Mouse (Mus musculus): Measurements from ENCODE around the gene Nedd9.
"Not testable (repeated sequence)": the region's sequence is repeated elsewhere in the genome, so short reads cannot be mapped to it uniquely, and the experiment has no call there.

Nedd9 gene

DNA sequence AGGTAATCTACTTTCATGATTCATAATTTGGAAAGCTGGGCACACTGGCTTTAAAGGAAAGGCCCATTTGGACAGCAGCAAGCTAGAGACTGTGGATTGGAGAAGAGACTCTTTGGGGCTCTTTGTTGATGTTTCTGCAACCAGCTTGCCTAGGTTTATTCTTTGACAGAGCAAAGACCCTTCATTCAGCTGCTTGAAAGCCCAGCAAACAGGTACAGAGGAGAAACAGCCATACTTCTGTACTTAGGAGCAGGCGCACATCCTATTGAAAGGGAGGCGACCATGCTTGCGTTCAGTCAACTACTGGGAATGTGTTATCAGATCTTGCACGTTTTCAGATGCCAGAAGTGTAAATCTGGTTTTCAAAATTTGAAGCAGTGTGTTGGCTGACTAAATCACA is 162.5 kb downstream of the Nedd9 start:
- no peak for DNase-seq (ENCODE audit: extremely low spot score, low read depth, low spot score)

GRCm38 (mm10) chr13:41321433-41321832 is 165.7 kb downstream of the Nedd9 start:
- no peak for DNase-seq (ENCODE audit: extremely low spot score, low read depth, low spot score)

- no peak for DNase-seq (ENCODE audit: extremely low spot score, low read depth, low spot score)
Observed at GRCm38 (mm10) chr13:41320749-41321148, 166.4 kb downstream of the Nedd9 start.

- peak; percentile 39 for DNase-seq (ENCODE audit: extremely low spot score, low read depth, low spot score)
Observed at GRCm38 (mm10) chr13:41302716-41303115, 184.4 kb downstream of the Nedd9 start.

DNA sequence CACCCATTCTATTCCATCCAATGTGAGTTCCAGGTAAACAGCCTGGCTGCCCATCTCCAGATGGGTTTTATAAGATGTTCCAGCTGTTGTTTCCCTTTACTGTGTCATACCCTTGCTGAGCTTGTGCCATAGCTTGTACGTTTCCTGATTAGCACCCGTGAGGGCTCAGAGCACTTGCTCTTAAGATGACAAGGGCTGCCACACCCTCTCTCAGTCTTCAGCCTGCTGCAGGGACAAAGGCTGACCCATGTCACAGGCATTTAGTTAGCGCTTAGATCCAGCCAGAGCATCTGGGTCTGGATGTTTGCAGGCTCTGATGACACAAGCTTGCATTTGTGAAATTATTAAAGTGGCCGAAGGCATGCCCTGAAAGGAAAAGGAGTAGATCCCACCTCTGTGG is 187.1 kb downstream of the Nedd9 start:
- DNase-seq (ENCODE audit: extremely low spot score, low read depth, low spot score), result no peak

DNA sequence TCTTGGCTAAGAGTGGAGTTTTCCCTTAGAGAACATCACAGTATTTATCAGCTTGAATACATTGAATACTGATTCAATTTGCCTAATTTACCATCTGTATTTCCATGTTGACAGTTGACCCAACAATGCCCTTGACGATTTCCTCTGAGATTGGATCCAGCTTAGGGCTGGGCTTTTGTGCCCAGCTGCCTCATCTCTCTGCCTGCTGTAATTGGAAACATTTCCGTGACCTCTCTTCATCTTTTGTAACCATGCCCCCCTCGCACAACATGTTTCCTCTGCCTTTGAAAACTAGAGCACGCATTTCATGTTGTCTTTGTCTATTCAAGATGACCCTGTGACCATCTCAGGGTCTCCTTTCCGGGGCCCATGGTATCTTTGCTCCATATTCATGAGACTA is 188.2 kb downstream of the Nedd9 start:
- DNase-seq (ENCODE audit: extremely low spot score, low read depth, low spot score), result no peak

GRCm38 (mm10) chr13:41298533-41298932 is 188.6 kb downstream of the Nedd9 start:
- no peak for DNase-seq (ENCODE audit: extremely low spot score, low read depth, low spot score)

- no peak for DNase-seq (ENCODE audit: extremely low spot score, low read depth, low spot score)
Observed at GRCm38 (mm10) chr13:41296396-41296795, 190.8 kb downstream of the Nedd9 start.

DNA sequence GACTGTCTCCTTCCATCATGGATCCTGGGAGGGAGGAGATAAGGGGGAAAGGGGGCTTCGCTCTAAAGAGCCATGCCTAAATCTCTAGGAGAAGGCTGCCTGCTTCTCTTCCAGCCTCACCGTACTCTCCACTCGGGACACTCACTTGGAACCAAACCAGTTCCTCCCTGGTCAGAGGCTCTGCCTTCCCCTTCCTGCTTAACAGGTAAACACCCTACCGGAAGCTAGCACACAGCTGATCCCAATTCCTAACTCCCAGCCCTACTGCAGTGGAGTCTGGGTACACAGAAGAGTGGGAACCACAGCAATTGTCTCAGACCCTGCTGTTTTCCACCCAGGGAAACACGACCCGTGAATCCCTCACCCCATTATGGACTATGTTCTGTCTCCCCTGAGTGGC is 191.3 kb downstream of the Nedd9 start:
- no peak for DNase-seq (ENCODE audit: extremely low spot score, low read depth, low spot score)

- no peak for DNase-seq (ENCODE audit: extremely low spot score, low read depth, low spot score)
Observed at GRCm38 (mm10) chr13:41293595-41293994, 193.6 kb downstream of the Nedd9 start.

DNA sequence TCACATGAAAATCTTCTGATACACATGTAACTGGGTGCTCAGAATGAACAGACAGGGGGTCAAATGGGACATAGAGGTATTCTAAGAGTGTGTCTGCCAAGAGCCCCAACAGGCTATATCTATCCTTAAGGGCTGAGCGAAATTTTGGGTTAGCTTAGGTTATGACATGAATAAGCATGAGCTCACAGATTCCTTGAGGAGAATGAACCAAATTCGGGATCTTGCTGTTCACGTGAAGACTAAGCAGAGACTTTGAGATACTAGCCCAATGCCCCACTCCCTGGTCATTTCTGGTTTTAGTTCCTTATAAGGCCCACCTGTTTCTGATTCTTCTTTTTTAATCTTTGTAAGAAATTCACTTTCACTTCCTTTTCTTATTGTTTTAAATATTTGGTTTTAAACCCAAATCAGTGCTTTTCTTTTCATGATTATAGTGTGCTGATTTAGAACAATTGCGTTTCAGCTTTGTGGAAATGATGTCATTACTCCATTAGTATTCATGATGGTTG is 195.6 kb downstream of the Nedd9 start:
- no peak for DNase-seq (ENCODE audit: extremely low spot score, low read depth, low spot score)

GRCm38 (mm10) chr13:41286285-41286684 is 200.9 kb downstream of the Nedd9 start:
- DNase-seq (ENCODE audit: extremely low spot score, low read depth, low spot score), result no peak

GRCm38 (mm10) chr13:41285448-41285847 is 201.7 kb downstream of the Nedd9 start:
- DNase-seq (ENCODE audit: extremely low spot score, low read depth, low spot score), result no peak

GRCm38 (mm10) chr13:41283256-41283655 is 203.9 kb downstream of the Nedd9 start:
- DNase-seq (ENCODE audit: extremely low spot score, low read depth, low spot score), result peak; percentile 49

GRCm38 (mm10) chr13:41280696-41281095 is 206.5 kb downstream of the Nedd9 start:
- DNase-seq (ENCODE audit: extremely low spot score, low read depth, low spot score), result no peak

DNA sequence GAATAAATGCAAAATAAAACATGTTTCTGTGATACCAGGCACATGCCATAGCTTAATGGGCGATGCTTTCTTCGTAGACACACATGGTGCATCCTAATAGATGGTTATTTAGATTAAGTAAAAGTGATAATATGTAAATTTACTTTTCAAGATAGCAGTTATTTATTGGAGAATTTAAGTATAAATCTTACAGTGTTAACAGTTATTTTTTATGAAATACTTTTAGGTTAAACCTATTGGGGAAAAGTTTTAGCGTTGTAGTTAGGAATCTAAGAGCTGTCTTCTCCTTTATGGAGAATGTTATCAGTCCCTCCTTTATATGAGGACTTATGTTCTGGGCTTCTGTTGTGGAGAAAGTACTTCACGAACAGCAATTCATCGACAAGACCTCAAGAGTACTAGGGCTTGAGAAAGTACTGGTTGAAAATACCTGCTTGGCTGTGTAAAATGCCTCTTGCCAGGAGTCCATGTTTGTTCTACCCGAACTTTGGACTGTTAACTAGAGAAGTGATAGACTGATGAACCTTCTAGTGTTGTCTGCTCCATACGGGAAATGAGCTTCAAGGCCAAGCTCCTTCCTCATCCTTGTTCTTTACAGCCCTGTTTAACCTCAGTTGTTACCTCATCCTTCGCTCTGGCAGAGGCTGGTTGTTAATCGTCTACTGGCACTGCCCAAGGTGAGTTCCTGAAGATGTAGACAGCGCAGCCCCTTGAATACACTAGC is 213.1 kb downstream of the Nedd9 start, which contains the start of gene Gm17364:
TSS of gene Gm17364 (minus strand) at position 51 of the 724 bp plus-strand sequence.
- no peak for DNase-seq (ENCODE audit: extremely low spot score, low read depth, low spot score)

DNA sequence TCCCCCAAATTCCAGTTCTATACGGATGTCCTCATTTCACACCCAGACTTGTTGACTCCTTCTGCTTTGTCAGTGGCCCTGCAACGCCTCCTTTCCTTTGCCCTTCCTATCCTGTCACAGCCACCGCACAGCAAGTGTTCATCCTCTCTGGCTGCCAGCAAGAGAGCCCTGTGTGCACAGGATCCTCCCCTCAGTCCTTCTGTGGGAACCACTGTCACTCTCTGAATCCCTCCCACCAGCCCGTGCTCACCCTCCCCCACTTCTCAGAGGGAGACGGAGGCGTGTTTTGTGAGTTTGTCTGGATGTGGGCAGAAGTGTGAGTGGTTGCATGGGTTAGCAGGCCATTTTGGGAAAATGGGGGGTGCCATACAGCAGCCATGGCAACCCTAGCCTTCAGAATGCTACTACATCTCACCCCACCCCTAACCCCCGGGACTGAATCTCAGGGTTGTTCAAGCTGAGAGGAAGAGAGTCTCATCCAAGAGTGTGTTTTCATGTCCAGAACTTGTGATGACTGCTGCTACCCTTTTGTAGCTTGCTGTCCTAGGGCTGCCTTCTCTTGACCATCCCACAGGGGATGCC is 219.2 kb downstream of the Nedd9 start:
- no peak for DNase-seq (ENCODE audit: extremely low spot score, low read depth, low spot score)

DNA sequence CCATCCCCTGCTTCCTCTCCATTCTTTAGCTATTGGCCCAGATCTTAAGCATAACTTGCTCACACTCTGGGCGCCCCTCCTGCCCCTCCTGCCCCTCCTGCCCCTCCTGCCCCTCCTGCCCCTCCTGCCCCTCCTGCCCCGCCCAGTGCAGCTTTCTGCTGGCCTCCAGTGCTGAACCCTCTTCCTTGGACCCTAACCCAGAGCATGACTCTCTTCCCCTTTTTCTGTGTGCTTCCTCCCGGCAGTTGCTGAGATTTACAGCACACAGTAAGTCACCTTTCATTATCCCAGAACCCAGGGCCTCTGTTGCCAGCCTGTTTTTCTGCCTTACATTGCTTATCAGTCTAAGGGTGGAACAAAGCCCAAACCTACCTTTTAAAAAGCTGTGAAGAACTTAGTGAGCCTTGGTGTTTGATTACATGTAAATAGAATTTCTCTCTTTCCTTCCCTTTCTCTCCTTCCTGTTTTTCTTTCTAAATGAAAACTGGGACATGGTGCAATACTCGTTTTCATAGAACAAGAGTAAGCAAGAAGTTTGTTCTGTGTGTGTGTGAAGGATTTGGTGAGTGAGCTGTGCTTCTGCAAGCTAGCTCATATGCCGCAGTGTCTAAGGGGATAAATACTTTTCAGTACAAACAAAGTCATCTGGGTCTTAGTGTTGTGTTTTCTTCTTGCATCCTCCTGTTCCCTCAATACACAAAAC is 223.7 kb downstream of the Nedd9 start:
- no peak for DNase-seq (ENCODE audit: extremely low spot score, low read depth, low spot score)

GRCm38 (mm10) chr13:41261617-41262016 is 225.5 kb downstream of the Nedd9 start:
- DNase-seq (ENCODE audit: extremely low spot score, low read depth, low spot score), result not testable (repeated sequence)

All from hindlimb bud, embryonic 11.5 days (tissue).